Mouse (Mus musculus) megakaryocyte, adult 5-6 weeks (primary cell): ENCODE results near the gene Smarca4. TPM values are rescaled to one million over a fixed set of nuclear protein-coding genes. Genes with fewer than 3 reads are reported as not detected.
A peak's percentile ranks its signal among the peaks of the same experiment; 100 is the strongest.
"Not testable (repeated sequence)": the region's sequence is repeated elsewhere in the genome, so short reads cannot be mapped to it uniquely, and the experiment has no call there.

Source experiments
- ATAC-seq: 2 replicates; pipeline ENCODE4 v1.8.0; 2016; ENCODE audit warnings: mild to moderate bottlenecking, inconsistent platforms; ENCODE audit not compliant: poor library complexity, severe bottlenecking
- total RNA-seq, 2 experiments: library from RNA; stranded (forward) in 1 of 2; stranded (reverse) in 1 of 2; fragments of 153-499, 151-499 nt in 1 of 2; fragments of 221-1000, 200-1000 nt in 1 of 2; gene quantifications; 2 replicates each; pipeline versions ENCODE4 v1.2.3 to v1.2.4; 2015 to 2017

The Smarca4 gene
- total RNA-seq (2015) = 41.7 and 43.5 TPM in 2 replicates
- 46.0 and 56.5 TPM in 2 replicates for total RNA-seq (2017)

- ATAC-seq = peak; percentile 95
These were observed at the start of gene Smarca4 for GRCm38 (mm10) chr9:21615617-21616231. TSS of gene Smarca4 (plus strand) at chr9:21616169.

- no peak for ATAC-seq
These were observed 49.4 kb upstream of the Smarca4 start for GRCm38 (mm10) chr9:21566538-21566937.

- no peak for ATAC-seq
These were observed 48.9 kb upstream of the Smarca4 start for GRCm38 (mm10) chr9:21567051-21567450.

- ATAC-seq = no peak
These were observed 47.2 kb upstream of the Smarca4 start for GRCm38 (mm10) chr9:21568657-21569255.

DNA sequence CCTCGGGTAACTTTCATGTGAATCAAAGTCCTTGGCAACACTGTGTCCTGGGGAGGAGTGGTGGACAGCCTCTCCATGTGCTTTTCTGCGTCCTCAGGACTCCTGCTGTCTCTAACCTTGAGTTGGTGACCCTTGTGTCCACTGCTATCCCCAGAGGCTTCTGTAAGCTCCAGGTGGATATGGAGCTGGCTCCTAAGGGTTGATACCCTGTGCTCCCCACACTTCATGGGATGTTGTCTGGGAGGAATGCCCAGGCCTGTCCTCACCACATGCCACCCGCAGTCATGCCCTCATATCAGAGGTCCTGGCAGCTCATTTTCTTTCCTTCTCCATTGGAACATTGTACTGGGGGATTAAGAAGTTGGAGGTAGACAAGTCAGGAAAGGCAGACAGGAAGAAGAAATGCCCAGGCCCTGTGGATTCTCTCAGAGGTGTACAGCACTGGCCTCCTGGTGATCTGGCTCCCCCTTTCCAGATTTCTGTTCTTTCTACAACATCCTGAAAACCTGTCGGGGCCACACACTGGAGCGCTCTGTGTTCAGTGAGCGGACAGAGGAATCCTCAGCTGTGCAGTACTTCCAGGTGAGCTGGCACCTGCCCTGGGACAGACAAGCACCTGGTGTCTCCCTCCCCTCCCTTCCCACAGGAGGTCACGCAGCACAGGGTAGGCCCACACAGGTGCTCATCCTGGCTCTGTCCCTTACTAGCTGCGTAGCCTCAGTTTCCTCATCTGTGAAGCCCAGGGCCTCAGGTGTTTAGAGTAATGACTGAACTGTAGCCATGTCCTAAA, 41.8 kb upstream of the Smarca4 start:
- ATAC-seq = no peak

- ATAC-seq = no peak
These were observed 40.7 kb upstream of the Smarca4 start for GRCm38 (mm10) chr9:21575253-21575652.

GRCm38 (mm10) chr9:21576286-21576685, 39.7 kb upstream of the Smarca4 start:
- no peak for ATAC-seq

DNA sequence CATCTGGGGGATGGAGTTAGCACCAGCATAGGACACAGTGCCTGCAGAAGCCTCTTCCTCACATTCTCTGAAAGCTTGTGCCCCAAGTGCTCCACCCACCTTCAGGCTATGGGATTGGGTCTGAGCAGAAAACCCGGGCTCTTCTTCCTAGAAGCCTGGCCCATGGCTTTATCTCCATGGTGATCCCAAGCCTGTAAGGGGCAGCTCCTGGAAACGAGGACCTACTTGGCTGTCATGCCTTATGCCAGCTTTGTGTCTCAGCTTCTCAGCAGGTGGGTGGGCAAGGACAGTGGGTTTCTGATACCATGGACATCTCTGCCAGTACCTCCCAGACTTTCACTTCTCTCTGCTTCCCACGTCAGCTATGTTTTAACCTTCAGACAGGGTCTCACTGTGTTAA, 37.7 kb upstream of the Smarca4 start:
- ATAC-seq = no peak

DNA sequence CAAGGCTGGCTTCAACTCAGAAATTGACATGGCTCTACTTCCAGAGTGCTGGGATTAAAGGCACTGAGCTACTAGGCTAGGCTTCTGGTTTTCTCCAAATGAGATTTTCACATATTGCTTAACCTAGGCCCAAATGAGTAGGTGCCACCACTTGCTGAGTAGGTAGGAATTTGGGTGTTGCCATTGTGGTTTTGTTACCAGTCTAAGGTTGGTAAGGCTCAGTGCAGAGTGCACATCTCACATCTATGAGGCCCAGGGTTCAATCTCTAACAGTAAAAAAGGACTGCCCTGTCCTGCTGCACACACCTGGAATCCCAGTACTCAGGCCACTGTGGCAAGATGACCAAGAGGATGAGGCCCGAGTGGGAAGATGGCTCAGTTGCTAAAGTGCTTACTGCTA, 30.6 kb upstream of the Smarca4 start:
- ATAC-seq = no peak

- ATAC-seq = no peak
These were observed 28.2 kb upstream of the Smarca4 start for GRCm38 (mm10) chr9:21587678-21588349.

DNA sequence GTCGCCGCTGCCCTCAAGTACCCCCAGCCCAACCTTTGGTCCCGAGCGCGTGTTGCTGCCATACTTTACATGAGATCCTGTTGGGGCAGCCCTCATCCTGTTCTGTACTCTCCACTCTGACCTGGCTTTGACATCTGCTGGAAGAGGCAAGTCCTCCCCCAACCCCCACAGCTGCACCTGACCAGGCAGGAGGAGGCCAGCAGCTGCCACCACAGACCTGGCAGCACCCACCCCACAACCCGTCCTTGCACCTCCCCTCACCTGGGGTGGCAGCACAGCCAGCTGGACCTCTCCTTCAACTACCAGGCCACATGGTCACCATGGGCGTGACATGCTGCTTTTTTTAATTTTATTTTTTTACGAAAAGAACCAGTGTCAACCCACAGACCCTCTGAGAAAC, 27.6 kb upstream of the Smarca4 start:
- no peak for ATAC-seq

DNA sequence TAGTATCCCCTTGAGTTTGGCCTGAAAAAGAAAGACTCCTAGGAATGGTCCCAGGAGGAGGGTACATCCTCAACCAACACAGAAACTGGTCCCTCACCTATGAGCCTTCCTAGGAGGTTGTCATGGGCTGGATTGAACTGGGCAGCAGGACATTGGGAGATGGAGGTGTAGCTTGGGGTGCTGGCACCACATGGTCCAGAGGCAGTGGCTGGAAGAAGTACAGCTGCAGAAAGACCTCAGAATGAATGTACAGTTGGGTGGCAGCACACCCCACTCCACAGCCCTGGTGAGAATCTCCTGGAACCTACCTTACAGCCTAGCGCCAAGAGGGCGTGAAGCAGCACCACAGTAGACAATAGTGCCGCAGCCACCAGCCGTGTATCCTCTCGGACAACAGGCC, 26.4 kb upstream of the Smarca4 start:
- no peak for ATAC-seq

DNA sequence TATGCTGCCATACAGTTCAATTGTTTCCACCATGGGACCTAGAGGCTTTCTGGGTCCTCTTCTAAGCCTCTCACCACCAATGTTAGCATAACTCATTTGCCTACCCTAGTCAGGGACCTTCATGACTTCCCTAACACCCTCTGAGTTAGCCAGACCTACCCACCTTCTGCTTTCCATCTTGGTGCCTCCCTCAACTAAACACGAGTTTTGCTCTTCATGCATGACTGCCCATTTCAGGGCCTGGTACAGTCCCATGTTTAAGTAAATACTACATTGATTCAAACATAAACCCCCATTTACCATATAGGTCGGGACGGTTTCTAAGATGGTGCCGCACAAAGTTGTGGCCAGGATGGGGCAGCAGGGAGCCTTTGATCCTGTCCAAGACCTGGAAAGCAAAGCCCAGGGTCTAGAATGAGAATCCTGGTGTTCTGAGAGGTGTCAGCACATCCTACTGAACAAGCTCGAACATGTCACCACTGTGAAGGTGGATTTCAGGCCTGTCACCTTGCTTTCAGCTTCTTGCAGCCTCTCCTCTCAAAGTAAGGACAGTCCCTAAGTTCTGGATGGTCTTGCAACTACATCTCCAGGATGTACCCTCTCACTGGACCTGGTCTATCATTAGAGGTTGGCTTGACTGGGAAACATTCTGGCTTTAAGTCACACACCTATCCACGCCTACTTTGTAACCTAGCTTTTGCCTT, 24.7 kb upstream of the Smarca4 start:
- no peak for ATAC-seq

- ATAC-seq = peak; percentile 53
These were observed 23.9 kb upstream of the Smarca4 start for GRCm38 (mm10) chr9:21591831-21592702.

DNA sequence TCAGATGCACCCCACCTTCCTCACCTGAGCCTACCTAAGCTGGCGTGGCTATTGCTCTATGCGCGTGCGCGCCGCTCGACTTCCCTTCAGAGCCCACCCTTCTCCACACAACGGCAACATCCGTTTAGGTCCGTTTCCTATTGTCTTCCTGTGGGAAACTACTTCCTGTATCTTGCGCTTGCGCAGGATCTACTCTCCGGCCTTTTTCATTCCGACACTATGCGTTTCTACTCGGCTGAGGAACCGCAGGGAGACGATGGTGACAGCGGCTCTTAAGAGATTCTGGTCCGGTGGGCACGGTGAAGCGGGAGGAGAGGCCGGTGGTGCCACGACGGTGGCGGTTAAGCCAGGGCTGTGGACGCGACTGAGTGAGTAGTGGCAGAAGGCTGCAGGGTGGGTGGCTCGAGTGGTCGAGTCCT, 23.3 kb upstream of the Smarca4 start, which contains the start of the genes Timm29 and Yipf2:
TSS of gene Timm29 (plus strand) at position 20 of the 419 bp plus-strand sequence.
TSS of gene Yipf2 (minus strand) at position 126 of the 419 bp plus-strand sequence.
- peak; percentile 81 for ATAC-seq

- peak; percentile 56 for ATAC-seq
These were observed 22.7 kb upstream of the Smarca4 start for GRCm38 (mm10) chr9:21593122-21593721.

- ATAC-seq = not testable (repeated sequence)
These were observed 21.6 kb upstream of the Smarca4 start for GRCm38 (mm10) chr9:21594350-21594749.

DNA sequence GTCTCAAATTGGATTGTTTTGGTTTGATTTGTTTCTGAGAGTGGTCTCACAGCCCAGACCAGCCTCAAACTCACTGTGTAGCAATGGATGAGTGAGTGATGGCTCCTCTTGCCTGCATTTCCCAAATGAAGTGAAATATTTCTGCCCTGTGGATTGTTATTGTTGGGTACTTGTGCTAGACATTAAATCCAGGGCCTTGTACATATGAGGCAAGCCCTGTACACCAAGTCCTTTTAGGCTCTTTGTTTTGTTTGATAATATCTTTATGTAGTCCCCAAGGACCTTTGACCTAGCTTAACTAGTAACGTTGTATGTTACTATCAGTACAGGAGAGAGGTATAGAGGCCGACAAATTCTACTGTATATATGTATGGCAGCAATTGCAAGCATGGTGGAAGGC, 21.1 kb upstream of the Smarca4 start:
- no peak for ATAC-seq

- ATAC-seq = peak; percentile 39; the same call in 1 of the 2 replicates
These were observed 17.8 kb upstream of the Smarca4 start for GRCm38 (mm10) chr9:21598198-21598597.
